Mouse (Mus musculus) lung, adult 18-20 months (tissue): Measurements from ENCODE around the gene Med8.
A peak's percentile ranks its signal among the peaks of the same experiment; 100 is the strongest.

ENCODE experiments used
- DNase-seq, 2 experiments: peaks; one replicate each; pipeline ENCODE4 v3.0.0; 2022; ENCODE audit warnings: mixed read lengths in 2 of 2

Gene Med8

DNA sequence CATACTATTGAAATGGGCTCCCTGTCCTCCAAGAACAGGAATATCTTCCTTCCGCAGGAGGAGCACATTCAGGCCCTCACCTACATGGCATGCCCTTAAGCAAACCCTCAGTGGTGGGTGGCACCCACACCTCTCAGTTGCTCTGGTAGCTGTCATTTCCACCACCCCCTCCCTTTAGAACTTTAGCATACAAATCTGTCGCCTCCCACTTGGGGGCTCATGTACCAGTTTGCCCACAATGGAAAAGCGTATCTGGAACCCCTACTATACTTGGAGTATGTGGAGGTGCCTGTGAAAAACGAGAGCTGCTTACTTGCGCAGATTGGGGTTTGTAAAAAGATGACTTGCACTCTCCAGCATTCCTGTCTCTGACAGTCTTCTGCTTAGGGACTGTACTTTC lies 7.2 kb downstream of the Med8 start:
- no peak for DNase-seq

DNA sequence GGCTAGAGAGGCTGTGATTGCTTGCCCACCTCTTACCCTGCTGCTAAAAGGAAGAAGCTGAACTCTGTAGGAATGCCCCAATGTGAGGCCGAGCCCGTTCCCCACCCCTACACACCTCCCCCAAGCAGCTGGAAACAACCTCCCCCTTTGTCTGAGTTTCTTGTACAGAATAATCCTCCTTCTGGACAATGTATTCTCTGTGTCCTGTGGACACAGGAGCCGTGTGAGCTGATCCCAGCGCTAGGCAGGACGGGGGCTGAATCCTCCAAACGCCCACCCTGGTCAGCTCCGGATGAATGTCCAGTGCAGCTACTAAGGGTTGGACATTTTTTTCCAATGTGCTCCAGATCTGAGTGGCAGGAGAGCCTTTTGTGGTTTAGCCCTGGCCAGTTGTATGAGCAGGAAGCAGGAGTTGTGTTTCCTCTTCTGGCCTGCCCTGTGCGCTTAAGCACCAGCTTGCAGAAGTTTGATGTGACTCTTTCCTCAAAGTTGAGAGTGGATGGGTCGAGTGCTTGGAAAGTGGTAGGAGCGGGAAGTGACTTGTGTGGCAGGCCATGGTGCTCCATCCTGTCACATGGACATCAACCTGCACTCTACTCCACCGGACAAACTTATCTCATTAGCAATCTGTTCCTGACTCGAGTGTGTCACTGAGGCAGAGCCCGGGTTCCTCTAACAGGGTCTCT lies 8.1 kb downstream of the Med8 start:
- DNase-seq, result peak; percentile 45 to 60

DNA sequence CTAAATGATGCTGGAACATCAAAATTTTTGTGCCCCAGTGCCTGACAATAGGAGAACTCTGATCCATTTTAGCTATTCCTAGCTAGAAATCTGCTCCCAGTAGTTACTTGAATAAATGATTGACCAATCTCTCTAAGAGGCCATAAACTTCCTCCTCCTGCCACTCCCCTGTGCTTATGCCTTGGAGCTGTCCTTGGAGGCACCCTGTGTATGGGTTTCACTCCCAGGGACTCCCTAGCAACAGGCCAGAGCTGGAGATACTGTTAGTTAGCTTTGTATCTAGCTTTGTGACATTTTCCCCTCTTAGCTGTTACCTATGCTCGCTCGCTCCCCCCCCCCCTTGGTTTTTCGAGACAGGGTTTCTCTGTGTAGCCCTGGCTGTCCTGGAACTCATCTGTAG lies 12.2 kb downstream of the Med8 start:
- DNase-seq, result peak in 1 of 2 experiments; percentile 51

DNA sequence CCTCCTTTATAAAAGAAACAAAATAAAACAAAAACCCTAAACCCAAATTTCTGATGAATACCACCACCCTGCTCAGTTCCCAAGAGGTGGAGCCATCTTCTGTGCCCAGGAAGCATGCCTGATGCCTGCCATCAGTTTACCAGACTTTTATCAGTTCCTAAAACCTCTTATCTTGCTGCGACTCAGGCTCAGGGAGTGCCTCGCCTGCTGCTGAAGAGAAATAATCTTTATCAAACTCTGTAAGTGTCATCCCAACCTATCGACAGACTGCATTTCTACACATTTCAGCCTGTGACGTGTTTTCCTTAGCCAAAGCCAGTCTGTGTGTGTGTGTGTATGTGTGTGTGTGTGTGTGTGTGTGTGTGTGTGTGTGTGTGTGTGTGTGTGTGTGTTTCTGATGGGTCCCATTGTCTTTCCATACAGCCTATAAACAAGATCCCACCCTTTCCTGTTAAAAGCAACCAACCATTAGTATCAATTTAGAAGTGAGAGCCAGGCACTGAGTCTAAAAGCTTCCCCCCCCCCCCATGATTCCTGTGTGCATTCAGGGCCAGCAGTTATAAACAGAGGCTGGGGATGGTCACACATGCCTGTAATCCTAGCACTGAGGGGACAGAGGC lies 15.5 kb downstream of the Med8 start:
- DNase-seq, result no peak

DNA sequence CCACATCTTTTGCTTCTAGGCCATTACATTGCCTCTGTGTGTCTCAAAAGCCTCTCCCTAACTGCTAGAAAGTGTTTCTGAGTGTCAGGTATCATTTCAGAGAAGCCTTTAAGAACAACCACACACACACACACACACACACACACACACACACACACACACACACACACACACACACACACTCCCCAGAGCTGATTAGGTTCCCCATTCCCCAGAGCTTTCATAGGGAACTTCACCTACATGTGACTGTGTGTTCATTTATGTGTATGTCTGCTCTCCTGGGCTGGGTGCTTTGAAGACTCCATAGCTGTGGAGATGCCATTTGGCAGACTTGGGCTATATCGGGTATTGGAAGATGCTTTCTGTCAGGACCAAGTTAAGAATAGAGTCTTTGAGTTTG lies 16.2 kb downstream of the Med8 start:
- DNase-seq, result no peak

DNA sequence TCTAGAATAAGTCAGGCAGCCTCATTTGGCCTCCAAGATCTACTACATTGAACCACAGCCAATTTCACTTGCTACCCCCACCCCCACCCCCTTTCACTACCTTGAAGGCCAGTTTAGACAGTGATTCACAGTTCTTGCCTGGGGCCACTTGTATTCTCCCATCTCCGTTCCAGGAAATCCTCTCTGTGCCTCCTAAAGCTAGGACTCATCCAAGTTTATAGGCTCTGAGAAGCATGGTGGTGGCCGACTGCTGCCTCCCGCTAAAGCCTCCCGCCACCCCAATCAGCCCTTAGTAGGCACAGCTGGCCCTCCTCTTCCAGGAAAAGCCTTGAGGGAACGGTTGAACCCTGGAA lies 18.3 kb downstream of the Med8 start:
- no peak for DNase-seq

DNA sequence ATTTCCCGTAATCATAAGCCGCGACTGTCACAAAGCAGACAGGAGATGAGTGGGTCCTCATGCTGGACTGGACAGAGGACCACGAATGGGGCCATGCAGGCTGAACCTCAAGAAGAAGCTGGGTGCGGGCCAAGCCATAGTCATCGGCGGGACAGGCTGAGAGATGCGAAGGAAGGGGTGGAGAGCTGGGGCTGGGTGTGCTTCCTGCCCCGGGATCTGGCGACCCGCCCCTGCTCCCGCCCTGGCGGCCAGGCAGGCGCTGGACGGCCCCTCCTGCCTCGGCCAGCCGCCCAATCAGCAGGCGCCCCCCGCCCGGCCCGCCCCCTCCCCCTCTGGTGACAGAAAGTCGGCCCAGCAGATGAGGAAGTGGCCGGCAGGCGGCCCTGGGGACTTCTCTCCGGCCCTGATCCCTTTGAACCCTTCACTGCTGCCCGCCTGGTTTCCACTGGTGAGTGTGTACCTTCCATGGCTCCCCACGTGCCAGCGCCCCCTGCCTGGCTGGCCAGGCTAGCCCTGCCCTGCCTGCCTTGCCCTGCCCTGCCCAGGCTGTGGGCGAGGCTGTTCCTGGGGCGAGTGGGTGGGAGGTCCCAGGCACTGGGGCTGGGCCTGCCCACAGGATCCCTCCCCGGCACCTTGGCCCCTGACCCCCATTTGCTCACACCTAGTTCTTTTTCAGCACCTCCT lies 18.8 kb downstream of the Med8 start, which contains the start of gene Elovl1:
Elovl1 (plus strand) TSS at position 326 of the 684 bp plus-strand sequence.
- DNase-seq, result peak; percentile 95 to 96

DNA sequence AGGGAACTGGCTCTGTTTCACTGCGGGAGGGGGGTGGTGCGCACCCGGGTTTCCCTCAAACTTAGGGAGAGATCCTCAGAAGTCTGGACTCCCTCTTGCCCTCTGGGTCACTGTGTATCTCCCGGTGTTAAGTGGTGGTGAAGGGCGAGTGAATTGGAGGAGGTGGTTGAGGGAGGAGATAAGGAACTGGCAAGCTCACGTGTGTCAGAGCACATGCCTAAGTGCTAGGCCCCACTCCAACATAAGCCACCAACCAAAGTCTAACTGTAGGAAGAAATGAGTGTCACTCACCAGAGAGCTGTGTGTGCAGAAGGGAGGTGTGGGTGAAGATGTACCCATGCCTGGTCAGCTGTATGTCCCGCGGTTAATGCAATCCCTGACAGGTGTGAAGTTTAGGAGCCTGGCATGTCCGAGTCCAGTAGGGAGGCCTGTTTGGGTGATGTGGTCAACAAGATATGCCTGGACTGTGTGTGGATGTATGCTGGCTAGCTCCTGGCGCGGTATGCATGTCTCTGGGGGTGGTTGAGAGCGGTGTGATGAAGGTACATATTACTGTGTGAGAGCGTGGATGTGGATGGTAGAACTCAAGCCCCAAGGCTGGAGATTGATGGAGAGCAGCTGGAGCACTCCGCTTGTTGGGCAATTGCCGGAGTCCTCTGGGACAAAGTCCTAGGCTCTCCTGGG lies 19.5 kb downstream of the Med8 start:
- DNase-seq, result peak; percentile 79 to 85

DNA sequence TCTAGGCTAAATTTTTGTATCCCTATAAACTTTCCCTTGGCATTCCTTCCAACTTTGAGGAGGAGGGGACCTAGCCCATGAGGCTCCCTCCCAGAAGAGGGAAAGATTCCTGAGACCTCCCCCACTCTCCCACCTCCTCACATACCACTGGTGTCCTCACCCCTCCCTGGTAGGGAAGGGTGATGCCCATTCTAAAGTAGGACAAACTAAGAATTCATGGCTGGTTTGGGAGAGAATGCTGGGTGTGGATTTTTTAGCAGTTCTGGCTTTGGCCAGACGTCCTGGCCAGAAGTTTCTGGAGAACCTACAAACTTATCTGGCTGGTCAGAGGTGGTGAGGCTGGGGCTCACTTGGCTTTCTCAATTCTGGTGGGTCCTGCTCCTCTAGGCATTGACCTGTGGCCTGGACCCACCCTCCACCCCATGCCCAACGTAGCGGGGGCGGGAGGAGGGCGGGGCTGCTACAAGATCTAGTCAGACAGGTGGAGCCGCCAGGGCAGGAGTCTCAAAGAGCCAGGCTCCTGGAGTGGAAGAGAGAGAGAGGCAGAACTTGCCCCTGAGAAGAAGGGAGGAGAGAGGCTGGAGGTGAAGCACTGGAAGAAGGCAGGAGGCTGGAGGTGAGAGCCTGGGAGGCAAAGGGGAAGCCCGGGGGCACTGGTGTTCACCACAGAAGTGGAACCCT lies 20.2 kb downstream of the Med8 start:
- peak; percentile 79 to 87 for DNase-seq

DNA sequence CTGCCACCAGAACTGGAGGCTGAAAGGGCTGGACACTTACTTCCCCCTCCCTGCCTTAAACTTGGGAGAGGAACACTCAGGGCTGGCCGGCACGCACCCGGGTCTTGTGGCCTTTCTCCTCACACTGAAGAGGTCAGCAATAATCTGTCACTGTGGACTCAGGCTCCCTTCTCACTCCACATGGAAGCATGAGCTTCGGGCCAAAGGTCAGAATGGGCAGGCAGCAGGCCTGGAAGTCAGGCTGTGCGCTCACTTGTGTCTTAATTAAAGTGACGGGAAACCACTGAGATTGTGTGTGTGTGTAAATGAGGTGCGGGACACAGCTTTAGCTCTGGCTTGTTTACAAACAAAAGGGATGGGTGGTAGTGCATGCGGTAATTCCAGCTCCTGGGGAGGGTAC lies 23.2 kb downstream of the Med8 start:
- no peak for DNase-seq

DNA sequence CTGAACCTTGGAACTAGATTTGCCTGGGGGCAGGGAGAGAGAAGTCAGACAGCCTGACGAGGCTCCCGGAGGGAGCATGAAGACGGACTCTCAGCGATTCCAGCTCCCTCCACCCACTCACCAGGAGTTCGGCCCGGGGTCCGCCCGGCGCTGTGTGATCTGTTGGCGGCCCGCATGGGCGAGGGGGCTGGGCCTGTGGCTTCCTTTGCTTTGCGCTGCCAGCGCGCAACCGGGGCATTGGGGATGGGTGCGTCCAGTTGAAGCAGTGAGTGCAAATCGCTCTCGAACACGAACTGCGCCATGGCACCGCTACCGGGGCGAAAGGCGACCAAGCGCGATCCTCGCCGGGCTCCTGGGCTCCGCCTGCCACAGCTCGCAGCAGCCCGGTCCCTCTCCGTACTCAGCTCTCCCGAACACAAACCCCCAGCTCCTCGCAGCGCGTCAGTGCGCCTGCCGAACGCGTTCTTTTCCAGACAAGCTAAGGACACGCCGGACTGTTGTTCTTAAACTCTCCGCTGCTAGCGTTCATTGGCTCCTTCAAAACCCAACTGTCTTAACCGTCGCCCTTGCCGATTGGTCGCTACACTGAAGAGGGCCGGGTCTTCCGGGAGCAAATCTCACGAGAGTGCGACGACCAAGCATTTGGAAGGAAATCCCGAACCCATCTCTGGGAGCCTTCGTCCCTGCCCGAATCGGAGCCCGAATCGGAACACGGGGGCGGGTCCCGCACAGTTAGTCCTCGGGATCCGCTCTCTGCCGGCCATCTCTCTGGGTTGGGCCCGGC lies 27.9 kb downstream of the Med8 start, which contains the start of gene Cdc20:
Cdc20 (minus strand) TSS at position 533 of the 784 bp plus-strand sequence.
- peak; percentile 93 to 95 for DNase-seq

DNA sequence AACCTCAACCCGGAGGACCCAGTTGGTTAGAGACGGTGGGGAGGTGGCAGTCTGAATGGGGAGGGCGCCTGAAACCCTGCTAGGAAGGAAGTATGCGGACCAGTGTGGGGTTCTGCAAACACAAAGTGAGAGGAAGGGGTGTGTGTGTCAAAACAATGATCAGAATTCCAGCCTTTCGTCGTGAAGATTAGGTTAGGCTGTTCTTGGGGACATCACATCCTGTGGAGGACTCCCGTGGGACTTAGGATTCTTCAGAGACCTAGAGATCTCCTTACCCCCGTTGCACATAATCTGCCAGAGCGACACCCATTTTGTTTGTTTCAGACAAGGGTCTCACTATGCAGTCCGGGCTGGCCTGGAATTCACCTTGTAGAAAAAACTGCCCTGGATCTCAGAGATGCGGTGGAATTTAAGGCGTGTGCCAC lies 28.7 kb downstream of the Med8 start:
- DNase-seq, result no peak

DNA sequence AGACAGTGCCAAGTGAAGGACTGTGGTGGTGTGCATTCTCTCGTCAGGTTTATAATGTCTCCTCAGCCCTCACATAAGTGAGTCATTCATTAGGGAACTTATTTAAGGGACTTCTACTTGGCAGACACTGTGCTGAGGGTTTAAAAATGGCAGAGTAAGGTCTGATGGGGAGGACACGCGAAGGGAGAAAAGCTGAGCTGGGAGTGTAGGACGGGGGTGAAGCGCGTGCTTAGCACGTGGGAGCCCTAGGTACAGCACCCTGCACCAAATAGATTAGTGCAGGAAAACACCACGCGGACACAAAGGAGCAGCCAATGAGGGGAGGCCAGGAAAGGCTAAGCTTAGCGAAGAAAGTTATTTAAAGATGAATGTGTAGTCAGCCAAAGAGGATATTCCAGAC lies 36.0 kb downstream of the Med8 start:
- no peak for DNase-seq

DNA sequence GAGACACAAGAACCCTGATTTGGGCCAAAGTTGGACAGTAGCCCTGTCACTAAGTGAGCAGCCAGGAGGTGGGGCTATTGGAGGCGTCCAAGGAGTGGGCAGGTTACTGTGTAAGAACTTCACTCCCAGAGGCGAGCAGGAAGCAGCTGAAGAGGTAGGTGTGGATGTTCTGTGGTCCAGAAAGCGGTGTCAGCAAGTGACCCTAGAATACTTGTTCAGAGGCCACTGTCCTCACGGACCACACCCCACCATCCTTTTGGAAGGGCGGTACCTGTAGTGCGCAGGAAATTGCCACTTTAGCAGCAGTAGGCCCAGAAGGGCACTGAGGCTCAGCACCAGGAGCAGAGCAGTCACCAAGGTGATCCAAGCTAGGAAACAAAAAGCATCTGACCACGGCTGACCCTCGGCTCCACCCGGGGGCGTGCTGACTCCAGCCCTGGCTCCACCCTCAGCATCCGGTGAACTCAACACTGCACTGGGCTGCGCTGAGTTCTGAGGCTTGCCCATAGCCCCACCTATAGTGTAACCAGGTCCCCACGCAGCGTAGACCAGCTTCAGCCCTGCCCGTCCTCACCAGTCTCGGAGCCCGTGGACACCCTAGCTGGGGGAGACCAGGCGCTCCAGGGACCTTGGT lies 36.8 kb downstream of the Med8 start:
- peak; percentile 85 to 88 for DNase-seq

DNA sequence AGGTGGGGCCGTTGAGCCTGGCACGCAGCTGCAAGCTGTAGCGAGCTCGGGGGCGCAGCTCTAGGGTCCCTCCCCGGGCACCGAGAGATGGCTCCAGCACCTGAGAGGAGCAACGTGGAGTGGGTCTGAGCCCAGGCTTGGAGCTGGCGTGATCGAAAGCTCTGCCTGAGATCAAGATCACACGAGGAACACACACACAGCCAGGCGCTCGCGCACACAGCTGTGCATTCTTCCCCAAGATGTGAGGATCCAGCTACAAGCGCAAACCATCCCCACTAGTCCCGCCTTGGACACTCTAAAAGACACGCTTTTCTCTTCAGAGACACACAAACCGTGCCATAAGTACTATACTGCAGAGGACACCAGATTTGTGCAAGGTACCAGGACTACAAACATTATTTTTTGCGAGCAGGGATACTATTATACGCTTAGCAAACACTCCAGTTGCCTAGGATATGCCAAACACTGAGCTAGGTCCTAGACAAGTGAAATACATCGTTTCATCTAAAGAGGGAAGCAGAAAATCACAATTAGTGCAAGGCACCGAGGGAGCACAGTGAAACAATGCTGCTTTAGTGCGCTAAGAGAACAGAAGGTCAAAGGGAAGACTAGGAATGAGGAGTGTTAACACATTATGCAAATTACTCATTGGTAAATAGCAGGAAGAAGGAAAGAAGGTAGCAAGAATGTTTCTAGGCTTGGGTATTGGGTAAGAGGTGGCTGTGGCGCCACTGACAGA lies 37.4 kb downstream of the Med8 start:
- DNase-seq, result no peak

DNA sequence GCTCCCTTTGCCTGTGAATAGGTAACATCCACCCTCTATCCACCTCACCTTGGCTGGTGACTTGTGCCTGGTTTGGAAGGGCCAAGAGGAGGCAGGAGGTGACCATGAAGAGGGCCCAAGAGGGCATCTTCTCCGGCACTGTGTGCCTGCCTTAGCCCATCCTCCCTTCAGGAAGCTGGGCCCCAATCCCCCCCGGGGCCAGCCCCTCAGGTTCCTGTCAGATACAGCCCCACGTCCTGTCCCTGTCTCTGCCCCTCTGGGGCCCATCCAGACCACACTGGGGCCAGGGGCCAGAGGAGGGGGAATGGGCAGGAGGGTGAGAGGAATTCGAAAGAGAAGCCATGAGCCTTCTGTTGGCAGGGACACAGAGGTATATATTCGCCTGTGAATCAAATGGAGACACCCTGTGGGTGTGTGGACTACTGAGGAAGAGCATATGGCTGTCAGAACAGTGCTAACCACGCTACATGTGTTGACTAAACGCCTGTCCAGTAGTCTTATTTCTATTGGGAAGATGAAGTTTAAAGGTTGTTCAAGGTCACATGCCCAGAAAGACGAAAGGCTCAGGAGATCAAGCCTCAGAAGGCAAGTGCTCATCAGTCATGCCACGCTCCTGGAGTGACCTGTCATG lies 48.3 kb downstream of the Med8 start, which contains the start of gene Mpl:
Mpl (minus strand) TSS at position 169 of the 631 bp plus-strand sequence.
- DNase-seq, result no peak

DNA sequence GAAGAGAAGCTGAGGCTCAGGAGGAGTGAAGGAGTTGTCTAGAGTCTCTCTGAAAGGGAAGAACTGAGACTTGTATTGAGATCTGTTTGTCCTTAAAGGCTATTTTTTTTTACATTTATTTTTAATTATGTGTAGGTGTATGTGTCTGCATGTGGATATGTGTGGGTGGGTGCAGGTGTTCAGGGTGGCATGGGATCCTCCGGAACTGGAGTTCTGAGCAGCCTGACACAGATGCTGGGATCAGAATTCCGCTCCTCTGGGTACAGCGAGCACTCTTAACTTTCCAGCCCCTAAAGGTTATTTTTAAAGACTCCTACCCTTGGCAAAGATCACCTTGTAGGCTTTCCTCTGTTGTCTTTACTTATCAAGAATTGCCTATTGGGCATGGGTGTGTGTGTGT lies 55.8 kb downstream of the Med8 start:
- DNase-seq, result no peak
